Mouse (Mus musculus) retina, embryonic 14.5 days (tissue): ENCODE data around the gene Ccs.
A peak's percentile ranks its signal among the peaks of the same experiment; 100 is the strongest.
"Not testable (repeated sequence)": the region's sequence is repeated elsewhere in the genome, so short reads cannot be mapped to it uniquely, and the experiment has no call there.

Source experiments
- DNase-seq: peaks from one replicate; pipeline ENCODE4 v3.0.0-alpha.2; 2015; ENCODE audit warnings: low spot score

The Ccs gene

DNA sequence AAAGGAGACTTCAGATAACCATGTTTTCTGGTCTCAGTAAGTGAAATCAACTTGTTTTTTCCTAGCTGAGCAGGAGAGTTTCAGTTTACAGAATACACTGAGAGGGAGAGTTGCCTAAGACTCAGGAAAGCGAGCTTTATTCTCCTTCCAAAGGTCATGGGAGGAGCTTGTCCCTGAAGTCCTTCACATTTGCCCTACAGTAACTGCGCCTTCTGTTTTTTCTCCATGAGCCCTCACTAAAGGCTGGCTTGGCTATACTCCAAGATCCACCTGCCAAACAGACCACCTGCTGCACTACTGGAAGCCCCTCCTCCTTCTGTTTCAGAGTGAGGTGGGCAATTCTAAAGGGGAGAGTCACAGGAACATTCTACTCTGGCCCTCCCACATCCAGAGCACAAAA, 3.0 kb downstream of the Ccs start:
- no peak for DNase-seq

DNA sequence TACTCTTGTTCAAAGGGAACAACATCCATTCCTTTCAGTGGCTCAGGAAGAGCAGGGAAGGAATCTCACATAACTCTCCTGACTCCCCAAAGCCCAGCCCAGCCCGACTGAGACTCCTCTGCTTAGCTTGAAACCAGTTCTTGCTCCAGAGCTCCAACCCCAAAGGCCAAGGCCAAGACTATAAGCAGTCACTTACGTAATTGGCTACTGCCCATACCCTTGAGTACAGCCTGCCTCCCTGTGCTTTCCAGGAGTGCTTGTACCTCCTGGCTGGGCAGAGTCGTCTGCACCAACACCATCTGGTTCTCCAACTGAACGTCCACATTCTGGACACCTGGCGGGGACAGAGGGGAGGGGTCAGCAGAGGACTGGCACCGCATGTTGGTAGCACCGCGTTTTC, 5.2 kb downstream of the Ccs start:
- DNase-seq: no peak

DNA sequence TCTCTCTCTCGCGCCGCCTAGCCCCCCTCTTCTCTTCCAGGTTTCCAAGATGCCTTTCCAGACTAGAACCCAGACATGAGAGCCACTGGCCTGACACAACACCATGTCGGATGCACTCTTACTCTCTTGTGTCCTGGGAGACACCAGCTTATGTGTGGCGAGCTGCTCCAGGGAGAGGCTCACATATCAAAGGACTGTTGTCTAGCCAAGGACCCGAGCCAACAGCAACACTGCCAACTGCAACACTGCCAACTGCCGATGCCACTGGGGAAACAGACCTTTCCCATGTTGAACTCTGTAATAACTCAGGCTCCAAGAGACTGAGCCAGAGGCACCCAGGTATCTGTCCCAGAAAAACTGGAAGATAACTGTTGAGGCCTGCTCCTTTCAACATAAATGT, 10.0 kb downstream of the Ccs start:
- DNase-seq: no peak

DNA sequence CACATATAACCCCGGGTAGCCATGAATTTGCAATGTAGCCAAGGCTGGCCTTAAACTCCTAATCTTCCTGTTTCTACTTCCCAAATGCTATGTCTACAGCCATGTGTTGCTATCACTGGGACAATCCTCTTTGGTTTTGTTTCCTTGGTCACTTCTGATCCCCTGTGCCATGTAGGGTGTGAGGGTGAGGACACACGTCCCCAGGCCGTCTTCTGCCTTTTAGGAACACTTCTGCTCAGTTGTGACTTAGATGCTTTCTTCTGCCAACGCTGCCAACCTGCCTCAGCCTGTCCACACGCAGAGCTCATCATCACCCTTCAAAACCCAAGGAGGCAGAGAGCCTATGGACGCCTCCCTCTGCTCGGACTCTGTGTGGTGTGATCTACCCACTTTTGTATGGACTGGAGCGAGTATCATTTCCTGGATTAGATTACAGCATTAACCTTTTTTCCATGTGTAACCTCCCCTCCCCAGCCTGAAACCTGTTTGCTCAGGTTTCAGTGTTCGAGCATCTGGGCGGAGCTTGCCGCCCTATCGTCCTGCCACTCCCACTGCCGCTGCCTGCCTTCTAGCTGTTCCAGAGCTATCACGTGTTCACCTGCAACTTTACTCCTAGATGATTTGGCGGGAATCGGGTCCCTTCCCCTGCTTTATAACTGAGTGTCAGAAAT, 10.6 kb downstream of the Ccs start:
- DNase-seq: no peak

DNA sequence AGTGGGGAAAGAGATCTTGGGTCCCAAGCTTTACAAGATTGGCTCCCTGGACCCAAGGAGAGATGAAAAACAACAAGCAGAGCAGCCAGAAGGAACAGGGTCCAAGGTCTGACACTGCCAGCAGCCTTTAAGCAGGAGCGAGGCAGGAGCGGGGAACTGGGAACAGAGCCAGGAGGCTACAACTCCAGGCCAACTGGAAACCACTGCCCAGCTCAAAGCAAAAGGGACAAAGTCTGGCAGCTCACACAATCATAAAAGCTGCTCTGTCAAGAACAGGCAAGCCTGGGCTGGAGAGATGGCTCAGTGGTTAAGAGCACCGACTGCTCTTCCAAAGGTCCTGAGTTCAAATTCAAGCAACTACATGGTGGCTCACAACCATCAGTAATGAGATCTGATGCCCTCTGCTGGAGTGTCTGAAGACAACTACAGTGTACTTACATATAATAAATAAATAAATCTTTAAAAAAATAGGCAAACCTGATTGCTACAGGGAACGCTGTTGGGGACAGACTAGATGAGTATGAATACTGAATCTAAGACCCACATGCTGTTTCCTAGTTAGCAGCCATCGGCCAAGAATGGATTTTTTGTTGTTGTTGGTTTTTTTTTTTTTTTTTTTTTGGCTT, 18.3 kb downstream of the Ccs start:
- no peak for DNase-seq

DNA sequence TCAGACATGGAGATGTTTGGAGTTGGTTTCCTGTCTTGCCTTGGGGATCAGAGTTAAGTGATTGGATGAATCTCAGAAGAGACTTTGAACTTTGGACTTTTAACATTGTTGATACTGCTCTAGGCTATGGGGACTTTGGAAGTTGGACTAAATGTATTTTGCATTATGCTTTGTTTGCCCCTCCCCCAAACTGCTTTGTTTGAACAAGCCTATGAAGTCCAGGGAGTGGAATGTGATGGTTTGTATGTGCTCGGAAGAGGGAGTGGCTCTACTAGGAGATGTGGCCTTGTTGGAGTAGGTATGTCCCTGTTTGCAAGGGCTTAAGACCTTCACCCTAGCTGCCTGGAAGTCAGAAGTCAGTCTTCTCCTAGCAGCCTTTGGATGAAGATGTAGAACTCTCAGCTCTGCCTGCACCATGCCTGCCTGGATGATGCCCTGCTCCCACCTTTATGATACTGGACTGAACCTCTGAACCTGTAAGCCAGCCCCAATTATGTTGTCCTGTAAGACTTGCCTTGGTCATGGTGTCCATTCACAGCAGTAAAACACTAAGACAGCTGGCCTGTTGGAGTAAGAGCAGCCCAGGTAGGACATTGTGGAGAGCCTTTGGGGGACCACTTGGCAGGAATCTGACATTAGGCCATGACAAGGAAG, 21.8 kb downstream of the Ccs start:
- no peak for DNase-seq

DNA sequence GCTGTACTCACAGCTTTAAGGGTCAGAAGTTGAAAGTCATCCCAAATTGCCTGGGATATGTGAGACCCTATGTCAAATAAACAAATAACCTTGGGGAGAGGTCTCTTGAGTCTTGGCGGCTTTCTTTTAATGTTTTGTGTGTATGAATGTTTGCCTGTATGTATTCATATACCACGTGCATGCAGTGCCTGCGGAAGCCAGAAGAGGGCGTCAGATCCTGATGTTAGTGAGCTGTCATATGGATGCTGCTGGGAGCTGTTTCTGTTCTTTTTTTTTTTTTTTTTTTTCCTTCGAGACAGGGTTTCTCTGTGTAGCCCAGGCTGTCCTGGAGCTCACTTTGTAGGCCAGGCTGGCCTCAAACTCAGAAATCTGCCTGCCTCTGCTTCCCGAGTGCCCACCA, 26.1 kb downstream of the Ccs start:
- DNase-seq: peak; percentile 43

DNA sequence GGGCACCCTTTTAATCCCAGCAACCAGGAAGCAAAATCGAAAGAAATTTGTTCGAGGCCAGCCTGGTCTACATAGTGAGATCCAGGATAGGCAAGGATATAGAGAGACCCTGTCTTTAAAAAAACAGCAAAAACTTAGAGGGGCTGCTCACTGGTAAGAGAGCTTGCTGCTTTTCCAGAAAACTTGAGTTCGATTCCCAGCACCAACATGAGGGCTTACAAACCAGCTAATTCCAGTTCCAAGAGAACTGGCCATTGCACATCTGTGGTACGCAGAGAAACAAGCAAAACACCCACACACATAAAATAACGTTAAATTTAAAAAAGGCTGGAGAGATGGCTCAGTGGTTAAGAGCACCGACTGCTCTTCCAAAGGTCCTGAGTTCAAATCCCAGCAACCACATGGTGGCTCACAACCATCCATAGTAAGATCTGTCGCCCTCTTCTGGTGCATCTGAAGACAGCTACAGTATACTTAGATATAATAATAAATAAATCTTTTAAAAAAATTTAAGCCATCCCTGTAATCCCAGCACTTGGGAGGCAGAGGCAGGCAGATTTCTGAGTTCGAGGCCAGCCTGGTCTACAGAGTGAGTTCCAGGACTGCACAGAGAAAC, 26.7 kb downstream of the Ccs start:
- DNase-seq: not testable (repeated sequence)

DNA sequence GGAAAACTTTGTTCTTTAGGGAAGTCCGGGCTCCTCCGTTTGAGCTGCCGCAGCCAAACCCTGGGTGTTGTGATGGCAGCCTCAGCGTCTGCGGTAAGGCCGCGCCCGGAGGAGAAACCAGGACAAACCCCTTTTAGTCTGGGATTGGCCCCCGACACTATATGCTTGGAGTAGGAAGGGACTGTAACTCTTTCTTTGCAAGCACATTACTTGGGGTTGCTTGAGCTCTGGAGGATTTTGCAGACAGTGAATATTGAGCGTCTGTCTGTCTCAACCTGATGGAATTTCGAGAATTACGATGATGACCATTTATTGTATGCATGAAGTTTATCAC, 27.3 kb downstream of the Ccs start:
- no peak for DNase-seq

DNA sequence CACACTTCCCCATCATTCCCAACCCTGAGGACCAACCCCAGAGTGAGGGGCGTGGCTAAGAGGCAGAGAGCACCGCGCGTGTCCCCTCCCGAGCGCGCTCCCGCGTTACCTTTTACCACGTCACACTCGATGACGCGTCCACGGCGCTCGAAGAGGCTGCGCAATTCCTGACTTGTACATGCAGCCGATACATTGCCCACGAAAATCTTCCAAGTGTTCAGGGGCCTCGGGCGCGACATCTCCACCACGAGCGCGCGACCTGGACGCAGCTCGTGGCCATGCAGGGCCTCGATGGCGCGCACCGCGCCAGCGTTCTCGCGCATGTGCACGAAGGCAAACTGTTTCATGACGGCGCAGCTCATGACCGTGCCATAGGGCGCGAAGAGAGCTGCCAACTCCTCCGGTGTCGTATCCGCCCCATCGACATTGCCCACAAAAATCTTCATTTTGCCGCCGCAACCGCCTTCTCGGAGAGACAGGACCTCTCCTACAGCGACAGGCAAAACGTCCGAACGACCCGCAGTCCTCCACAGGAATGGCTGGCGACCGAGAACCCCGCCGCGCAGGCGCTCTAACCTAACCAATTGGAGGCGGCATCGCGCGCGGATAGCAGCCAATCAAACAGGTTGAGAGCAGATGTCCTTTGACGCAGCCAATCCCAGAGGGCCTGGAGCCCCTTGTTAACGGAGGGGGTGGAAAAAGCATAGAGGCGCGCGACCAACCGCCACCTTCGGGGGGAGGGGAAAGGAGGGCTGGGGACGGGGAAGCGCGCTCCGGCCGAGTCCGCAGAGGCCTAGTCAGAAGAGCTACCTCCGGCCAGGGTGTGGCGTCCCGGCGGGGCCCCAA, 27.8 kb downstream of the Ccs start, which contains the start of the genes Gm21992 and Rbm14:
Gene Gm21992, minus strand, starts transcription at position 550 of the 846 bp plus-strand sequence.
Gene Rbm14, minus strand, starts transcription at position 572 of the 846 bp plus-strand sequence.
- DNase-seq: peak; percentile 99

DNA sequence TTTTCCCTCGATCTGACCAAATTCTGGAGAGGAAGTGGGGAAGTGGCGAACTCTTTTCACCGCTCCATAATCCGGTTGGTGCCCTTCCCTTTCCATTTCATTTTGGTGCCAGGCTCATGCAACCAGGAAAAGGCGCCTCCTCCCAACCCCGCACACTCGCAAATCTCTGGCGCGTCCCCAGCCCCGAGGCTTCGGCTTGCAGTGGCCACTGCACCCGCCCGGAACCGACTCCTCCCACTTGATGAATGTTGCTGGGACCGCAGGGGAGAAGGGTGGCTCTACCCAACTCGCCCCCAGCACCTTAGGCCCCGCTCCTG, 28.4 kb downstream of the Ccs start:
- DNase-seq: no peak

DNA sequence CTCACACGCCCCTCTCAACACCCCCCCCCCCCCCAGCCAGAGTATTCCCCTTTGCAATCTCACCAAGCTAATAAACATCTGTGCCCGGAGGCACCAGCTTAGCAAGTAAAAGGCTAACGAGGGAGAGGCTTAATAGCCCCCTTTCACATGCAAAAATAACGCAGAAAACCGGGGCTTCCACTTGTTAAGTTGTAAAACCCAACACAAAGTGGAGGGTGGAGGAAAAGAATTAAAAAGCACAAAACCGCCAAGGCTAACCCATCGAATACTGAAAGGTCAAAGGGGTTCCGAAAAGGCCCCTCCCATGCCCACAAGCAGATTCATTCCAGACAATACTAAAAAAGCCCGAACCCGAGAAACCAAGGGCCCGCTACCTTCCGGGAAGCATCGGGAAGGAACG, 28.8 kb downstream of the Ccs start:
- no peak for DNase-seq

DNA sequence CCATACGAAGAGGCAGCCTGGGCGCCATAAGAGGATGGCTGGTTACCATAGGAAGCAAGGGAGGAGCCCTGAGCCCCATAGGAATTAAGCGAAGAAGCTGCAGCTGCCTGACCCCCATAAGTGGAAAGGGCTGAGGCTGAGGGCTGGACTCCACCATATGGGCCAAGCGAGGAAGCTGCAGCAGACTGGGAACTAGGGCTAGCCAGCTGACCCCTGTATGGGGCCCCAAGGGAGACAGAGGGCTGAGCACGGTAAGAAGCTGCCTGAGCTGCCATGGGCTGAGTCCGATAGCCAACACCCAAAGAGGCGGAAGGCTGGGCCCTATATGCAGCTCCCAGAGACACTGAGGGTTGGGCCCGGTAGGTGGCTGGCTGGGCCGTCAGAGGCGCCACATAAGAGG, 35.8 kb downstream of the Ccs start:
- peak; percentile 39 for DNase-seq

DNA sequence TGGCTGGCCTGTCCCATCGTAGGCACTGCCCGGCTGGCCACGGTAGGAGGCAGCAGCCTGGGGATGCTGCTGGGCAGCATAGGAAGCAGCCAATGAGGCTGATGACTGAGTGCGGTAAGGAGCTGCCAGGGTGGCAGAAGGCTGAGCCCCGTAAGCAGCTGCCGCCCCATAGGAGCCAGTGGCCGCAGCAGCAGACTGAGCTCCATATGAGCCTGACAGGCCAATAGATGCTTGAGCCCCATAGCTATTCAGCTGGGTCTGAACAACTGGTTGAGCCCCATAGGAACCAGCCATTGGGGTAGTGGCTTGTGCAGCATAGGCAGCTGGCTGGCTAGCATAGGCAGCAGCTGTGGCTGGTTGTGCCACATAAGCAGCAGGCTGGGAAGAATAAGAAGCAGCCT, 36.4 kb downstream of the Ccs start:
- no peak for DNase-seq

DNA sequence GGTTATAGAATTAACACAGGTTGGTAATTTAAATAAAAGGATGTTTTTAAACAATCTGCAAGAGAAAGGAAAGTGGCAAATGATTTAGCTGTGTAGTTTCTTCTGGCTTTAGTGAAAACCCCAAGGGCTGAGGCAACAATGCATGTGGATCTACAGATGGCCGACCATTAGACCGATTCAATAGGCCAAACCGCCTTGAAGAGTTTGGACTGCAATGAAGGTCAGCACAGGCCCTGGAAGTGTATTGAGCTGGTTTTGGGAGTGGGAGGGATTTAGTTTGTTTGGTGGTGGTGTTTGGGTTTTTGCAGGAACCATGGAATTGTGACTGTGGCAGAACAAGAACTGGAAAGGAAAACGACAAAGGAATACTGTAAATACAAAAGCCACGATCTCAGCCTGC, 40.0 kb downstream of the Ccs start:
- DNase-seq: no peak

DNA sequence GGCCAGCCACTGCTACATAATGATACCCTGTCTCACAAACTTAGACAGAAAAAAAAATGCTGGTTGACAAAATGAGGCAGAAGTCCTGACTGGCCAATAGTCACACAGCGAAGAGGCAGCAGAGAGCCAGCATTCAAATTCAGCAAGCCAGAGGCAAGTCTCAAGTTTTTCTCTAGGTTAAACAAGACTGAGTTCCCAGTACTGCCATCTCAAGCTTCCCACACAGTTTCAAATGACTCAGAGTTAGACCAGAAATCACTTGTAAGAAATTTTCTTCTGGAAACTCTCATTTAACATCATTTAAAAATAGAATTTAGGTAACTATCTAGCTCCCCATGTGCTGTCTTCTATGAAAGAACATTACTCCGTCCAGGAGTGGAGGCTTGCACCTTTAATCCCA, 41.3 kb downstream of the Ccs start:
- no peak for DNase-seq

DNA sequence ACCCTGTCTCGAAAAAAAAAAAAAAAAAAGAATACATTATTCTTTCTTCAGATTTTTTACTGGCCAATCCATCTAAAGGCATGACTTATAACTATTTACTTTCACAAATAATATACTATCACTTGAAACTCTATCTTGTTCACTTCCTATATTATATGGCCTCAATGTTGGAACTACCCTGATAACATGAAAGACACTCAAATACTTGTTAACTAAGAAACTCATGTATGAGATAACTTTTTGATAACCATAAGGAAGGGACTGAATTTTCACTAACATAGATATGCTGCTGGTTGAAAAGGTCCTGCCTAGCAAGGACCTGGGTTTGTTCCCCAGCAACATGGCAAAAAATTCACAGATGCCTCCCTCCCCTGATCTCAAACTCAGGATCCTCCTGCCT, 43.2 kb downstream of the Ccs start:
- DNase-seq: no peak

DNA sequence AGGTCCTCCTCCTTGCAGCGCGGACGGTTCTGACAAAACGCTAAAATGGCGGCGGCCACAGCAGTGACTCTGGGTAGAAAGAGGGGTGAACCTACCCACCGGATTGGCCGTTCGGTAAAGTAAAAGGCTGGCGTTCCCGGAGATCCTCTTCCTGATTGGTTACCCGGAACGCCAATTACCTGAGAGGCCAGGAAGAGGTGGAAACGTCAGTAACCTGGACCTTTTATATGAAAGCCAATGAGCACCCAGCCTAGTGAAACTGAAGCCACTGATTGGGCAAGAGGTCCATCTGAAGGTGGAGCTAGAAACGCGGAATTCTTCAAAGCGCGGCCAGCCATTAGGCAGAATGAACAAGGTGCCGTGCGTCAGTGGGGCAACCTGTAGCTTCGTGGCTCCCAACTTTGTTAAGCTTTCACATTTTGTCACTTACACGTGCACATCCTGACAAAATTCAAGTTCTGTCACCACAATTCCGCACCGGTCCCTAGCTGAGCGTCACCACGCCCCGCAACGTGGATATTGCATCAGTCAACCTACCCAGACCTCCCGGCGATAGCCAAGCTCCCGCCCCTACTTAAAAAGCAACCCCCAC, 45.2 kb downstream of the Ccs start, which contains the start of gene Rbm4:
Gene Rbm4, minus strand, starts transcription at position 71 of the 592 bp plus-strand sequence.
- DNase-seq: peak; percentile 99

DNA sequence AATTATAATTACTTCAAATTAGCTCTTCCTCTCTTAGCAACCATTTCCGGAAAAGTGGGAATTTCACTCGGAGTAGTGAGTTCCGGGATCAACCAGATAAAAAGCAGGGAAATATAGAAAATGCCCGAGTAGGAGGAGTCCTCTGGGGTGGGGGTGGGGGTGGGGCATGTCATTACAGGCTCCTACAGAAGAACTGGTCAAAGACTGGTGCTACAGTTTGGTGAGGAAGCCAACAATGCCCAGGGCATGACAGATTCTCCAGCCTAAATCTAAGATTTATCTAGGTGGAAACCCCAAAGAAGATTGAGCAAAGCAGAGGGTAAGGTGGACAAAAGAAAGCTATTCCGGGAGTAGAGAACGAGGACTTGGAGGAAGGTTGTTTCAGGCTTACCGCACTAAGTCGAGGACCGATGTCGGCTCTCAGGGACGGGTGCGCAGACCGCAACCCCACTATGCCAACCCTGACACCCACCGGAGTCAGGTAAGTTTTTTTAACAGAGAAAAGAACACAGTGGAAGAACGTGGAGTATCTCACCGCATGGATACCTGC, 45.8 kb downstream of the Ccs start:
- no peak for DNase-seq

DNA sequence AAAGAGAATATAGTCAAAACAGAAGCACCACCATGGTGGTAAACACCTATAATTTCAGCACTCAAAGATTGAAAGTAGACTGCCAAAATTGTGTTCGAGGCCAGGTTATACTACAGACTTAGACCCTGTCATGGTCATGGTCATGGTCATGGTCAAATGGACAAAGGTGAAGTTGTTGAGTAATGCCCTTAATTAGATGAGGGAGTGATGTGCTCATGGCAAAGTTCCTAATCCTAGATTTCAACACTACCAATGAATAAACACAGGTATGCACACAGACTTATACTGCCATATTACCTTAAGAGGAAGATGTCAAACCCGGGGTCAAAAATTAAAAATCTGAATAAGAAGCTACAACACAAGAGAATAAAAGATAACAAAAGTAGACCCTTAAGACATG, 52.8 kb downstream of the Ccs start:
- DNase-seq: no peak

DNA sequence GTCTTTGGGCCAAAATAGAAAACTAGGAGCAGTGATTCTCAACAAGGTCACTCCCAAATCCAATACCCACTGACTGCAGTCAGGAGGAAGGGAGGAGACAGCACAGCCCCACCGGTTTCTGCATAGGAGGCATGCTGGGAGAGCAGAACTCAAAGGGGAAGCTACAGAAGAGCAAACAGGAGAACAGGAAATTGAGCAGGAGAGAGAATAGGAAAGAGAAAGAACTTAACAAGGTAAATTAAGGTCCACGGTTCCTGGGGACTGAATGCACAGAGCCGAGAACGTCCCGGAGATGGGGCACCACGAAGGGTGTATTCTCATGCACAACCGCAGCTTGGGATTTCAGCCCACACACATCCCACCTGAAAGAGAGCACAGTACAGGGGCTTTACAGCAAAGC, 53.9 kb downstream of the Ccs start:
- DNase-seq: no peak

DNA sequence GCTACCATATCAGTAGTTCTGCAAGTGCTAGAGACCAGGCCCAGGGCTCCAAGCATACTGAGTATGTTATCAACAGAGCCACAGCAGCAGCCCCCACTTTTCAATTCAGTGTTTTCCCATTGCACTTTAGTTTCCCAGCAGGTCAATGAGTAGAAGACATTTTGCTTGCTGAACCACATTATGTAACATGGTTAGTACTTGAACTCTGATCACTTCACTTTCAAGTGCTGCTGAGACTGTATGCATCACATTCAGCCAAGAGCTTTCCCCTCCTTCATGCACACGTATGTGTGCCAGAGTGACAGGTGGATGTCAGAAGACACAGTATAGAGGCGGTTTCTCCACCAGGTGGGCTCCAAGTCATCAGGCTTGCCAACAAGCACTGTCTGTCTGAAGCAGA, 56.2 kb downstream of the Ccs start:
- DNase-seq: no peak
